Mouse (Mus musculus) activated CD4-positive, CD25-positive, alpha-beta regulatory T cell, adult 9 weeks (primary cell): Measurements from ENCODE around the gene 2310057J18Rik. TPM values are rescaled to one million over a fixed set of nuclear protein-coding genes. Genes with fewer than 3 reads are reported as not detected.

ENCODE experiments used
- polyA plus RNA-seq: library from polyadenylated mRNA; unstranded; fragments of 100-300 nt; shearing (Covaris generic); gene quantifications from one replicate; pipeline ENCODE4 v1.2.1, GENCODE M21; 2017

The 2310057J18Rik gene
- polyA plus RNA-seq, result not detected

GRCm38 (mm10) chr10:28986203-28986602, at the start of gene 2310057J18Rik:
2310057J18Rik (minus strand) TSS chr10:28986303.

Other genes starting within 250 kb of the 2310057J18Rik start
- gene Soga3, start 157.5 kb upstream of the 2310057J18Rik start, polyA plus RNA-seq, result not detected
- not detected for gene Gm49353, start 212.7 kb upstream of the 2310057J18Rik start, polyA plus RNA-seq
- not detected for gene 9330159F19Rik, start 225.3 kb upstream of the 2310057J18Rik start, polyA plus RNA-seq